Mouse (Mus musculus) small intestine, adult 2 months (tissue): ENCODE measurements around the gene Usp29.

ENCODE experiments used
- CTCF ChIP-seq: fragments of 200-500 bp; IDR thresholded peaks from 2 replicates; pipeline ENCODE4 v1.5.1; 2012; ENCODE audit warnings: low read depth, mild to moderate bottlenecking, control low read depth, inconsistent platforms, low read length, moderate library complexity, mixed read lengths; ENCODE audit not compliant: insufficient replicate concordance, insufficient read length; ENCODE audit errors: extremely low read depth
- POLR2A ChIP-seq: fragments of 200-500 bp; IDR thresholded peaks from 2 replicates; pipeline ENCODE4 v1.6.1; 2012; ENCODE audit warnings: low read depth, mild to moderate bottlenecking, control low read depth, inconsistent platforms, low read length, moderate library complexity

DNA sequence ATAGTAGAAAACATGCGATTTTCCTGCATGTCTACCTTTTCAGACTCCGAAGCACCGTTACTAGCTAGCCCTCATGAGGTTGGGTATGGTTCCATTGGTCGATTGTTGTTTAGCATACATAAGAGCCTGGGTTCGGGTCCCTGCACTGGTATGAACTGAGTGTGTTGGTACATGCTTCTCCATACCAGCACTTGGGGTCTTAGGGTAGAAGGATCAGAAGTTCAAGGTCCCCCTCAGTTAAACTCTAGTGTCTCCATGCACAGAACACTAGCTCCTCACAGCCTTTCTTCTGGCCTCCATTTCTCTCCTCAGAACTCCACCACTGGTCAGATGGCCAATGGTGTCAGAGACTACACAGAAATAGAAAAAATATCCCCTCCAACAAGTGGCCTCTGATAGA lies 159.5 kb downstream of the Usp29 start:
- no peak for TF ChIP-seq CTCF
- no peak for TF ChIP-seq POLR2A
